Mouse (Mus musculus) kidney, adult 2 months (tissue): ENCODE measurements around the gene Scgb1a1.

Experiments
- CTCF ChIP-seq: fragments of 200-500 bp; conservative IDR thresholded peaks from 2 replicates; pipeline ENCODE4 v1.5.1; 2011; ENCODE audit warnings: low read depth, mild to moderate bottlenecking, control low read depth, low read length, moderate library complexity, mixed read lengths; ENCODE audit not compliant: insufficient read depth, insufficient read length
- POLR2A ChIP-seq: fragments of 200-500 bp; IDR thresholded peaks from one replicate; pipeline ENCODE4 v1.6.1; 2011; ENCODE audit warnings: low read depth, low read length, control low read depth

DNA sequence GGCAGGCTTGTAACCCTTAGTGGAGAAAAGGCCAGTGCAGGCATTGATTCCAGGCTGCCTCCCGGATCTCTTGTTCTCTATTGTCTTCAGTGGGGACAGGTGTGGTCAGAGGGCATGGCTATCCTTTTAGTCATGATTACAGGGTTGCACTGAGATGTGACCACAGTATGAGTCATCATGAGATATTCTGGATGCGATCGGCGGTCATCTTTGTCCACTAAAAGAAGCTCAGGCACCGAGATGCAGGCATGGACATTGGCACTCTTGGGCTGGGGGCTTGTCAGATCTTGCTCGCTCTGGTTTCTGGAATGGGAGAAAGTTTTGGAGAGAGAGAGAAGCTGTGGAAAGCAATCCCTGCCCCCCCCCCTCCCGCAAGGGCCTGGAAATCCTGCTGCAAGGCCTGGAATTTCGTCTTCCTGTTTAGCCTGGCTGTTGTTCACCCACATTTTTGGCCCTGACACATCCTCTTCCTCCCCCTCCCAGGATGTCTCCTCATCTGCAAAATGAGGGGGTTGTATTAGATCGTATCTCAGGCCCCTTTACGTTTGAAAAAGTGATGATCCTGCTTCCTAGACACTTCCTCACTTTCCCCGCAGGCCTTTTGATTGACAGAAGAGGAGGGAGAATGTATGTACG, 13.9 kb downstream of the Scgb1a1 start:
- TF ChIP-seq POLR2A (no peak), CTCF (no peak)
